Mouse (Mus musculus): ENCODE measurements around the gene Cnnm3. TPM values are rescaled to one million over a fixed set of nuclear protein-coding genes. Genes with fewer than 3 reads are reported as not detected.
"Not testable (repeated sequence)": the region's sequence is repeated elsewhere in the genome, so short reads cannot be mapped to it uniquely, and the experiment has no call there.

Cnnm3 gene
- polyA plus RNA-seq, 1 experiment: 15.2 TPM

DNA sequence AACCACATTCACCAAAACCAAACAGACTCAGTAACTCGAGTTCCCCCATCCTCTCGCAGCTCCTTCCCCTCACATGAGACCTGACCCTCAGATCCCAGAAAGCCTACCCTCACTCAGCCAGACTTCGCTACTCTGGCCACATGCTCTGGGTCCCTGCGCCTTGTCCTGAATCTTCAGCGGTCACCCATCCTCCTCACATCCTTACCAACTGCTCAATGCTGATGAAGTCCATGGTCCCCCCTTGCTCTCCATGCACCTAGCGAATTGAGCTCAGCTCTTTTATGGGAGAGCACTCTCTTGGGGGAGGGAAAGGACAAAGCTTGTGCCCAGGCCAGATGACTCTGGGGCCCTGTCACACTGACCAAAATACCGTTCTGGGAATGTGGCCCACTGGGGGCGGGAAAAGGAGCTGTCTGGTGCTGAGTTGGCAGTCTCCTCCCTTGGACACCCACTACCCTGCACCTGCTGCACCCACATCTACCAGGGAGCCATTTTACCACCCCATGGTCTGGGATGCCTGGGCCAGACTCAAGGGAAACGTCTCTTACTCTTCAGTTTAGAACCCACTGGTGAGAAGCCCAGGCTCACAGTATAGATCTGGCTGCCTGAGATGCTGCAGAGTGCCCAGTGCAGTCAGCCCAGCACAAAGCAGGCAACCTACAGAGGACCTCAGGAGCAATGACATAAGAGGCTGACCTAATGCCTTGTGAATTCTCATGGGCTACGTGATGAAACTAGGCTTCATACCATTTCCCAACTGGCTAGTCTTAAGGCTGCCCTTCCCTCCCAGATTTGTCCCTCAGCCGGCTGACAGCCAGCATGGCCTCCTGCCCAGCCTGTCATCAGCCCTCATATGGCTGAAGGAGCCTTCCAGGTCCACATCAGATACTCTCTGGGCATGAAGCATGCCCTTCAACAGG is 24.1 kb downstream of the Cnnm3 start:
- no peak for DNase-seq (ENCODE audit: low spot score)

GRCm38 (mm10) chr1:36536397-36536728 is 24.7 kb downstream of the Cnnm3 start:
- DNase-seq (ENCODE audit: low spot score): no peak

DNA sequence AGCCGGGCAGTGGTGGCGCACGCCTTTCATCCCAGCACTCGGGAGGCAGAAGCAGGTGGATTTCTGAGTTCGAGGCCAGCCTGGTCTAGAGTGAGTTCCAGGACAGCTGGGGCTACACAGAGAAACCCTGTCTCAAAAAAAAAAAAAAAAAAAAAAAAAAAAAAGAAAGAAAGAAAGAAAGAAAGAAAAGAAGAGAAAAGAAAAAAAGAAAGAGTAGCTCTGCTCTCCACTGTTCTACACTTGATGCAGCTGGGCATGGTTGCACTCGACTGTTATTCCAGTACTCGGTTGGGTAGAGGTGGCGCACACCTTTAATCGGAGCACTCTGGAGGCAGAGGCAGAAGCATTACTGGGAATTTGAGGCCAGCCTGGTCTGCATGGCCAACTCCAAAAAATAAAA is 25.1 kb downstream of the Cnnm3 start, which contains the start of gene Ankrd23:
TSS of gene Ankrd23 (minus strand) at position 101 of the 400 bp plus-strand sequence.
- DNase-seq (ENCODE audit: low spot score): not testable (repeated sequence)

GRCm38 (mm10) chr1:36538727-36539126 is 27.1 kb downstream of the Cnnm3 start:
- no peak for DNase-seq (ENCODE audit: low spot score)

GRCm38 (mm10) chr1:36539186-36539585 is 27.5 kb downstream of the Cnnm3 start, which contains the start of gene Gm42417:
Gene Gm42417, minus strand, starts transcription at chr1:36539429.
- DNase-seq (ENCODE audit: low spot score): no peak

DNA sequence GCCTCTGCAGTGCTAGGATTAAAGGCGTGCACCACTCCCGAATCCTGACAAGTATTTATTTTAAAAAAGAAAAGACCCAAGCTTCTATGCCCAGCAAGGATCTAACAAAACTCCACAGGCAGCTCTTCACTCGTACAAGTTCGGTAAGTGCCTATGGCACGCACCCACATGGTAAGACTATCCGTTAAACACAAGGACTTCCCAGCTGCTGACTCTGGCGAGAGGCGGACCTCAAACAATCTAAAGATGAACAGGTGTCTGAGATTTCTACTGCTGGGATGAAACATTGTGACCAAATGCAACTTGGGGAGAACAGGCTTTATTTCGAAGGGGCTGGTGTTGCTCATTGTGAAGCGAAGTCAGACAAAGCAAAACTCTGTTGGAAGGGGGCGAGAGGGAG is 28.5 kb downstream of the Cnnm3 start:
- no peak for DNase-seq (ENCODE audit: low spot score)

GRCm38 (mm10) chr1:36540807-36541206 is 29.1 kb downstream of the Cnnm3 start:
- DNase-seq (ENCODE audit: low spot score): no peak

- no peak for DNase-seq (ENCODE audit: low spot score)
Observed at GRCm38 (mm10) chr1:36541844-36542243, 30.2 kb downstream of the Cnnm3 start.

DNA sequence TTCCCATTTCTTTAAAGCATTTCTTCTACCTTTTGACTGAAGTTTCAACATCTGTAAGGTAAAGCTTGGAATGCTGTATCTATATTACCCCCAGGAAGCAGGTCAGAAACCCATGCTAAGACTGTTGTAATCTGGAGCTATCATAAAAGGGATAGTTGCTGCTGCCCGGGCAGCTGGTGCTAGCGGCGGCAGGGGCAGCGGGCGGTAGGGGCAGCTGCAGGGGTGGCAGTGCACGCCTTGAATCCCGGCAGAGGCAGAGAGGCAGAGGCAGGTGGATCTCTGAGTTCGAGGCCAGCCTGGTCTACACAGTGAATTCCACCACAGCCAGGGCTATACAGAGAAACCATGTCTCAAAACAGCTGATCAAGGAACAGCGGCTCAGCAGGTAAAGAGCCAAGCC is 31.3 kb downstream of the Cnnm3 start:
- no peak for DNase-seq (ENCODE audit: low spot score)

DNA sequence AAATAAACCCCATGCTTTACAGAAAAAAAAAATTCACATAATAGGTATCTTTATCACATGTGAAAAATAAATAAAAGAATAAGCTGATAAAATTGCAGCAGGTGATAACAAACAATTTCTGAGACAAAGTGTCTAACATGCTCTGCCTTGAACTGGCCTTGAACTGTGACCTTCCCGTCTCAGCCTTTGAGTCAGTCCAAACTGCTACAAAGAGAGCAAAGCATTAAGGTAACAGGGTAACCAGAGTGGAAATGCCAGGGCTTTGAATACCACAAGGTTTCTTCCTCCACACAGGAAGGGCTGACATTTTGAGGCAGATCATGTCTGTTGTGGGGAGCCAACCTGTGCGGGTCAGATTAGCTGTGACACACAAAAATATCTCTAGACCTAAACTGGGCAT is 33.7 kb downstream of the Cnnm3 start:
- DNase-seq (ENCODE audit: low spot score): no peak

GRCm38 (mm10) chr1:36545845-36546600 is 34.4 kb downstream of the Cnnm3 start:
- DNase-seq (ENCODE audit: low spot score): no peak

GRCm38 (mm10) chr1:36546888-36547471 is 35.3 kb downstream of the Cnnm3 start, which contains the start of gene Ankrd39:
Gene Ankrd39, minus strand, starts transcription at chr1:36547445.
- DNase-seq (ENCODE audit: low spot score): peak; percentile 93

DNA sequence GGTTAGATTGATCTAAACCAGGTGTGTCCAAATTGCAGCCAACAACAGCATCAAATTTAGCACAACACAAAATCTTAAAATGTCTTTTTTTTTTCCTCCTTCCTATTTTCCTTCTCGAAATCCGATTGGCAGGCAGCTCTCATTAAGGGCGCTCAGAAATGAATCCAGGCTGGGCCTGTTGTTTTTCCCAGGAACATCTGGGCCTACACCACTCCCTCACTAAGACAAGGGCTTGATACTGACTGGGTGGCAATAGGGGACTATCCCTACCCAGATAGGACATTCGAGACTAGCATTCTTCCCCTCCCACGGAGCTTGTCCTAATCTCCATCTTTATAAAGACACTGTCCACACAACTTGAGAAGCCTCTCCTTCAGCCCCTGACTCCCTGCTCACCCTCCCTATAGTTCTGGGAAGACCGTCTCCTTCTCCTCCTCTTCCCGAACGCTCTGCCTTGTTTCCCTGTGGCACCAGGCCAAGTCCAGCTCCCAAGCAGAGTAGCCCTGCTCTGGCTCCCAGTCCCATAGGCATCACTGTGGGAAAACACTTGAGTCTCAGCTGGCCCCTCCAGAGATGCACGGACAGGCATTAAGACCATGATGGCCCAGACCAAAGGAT is 36.4 kb downstream of the Cnnm3 start:
- DNase-seq (ENCODE audit: low spot score): no peak

DNA sequence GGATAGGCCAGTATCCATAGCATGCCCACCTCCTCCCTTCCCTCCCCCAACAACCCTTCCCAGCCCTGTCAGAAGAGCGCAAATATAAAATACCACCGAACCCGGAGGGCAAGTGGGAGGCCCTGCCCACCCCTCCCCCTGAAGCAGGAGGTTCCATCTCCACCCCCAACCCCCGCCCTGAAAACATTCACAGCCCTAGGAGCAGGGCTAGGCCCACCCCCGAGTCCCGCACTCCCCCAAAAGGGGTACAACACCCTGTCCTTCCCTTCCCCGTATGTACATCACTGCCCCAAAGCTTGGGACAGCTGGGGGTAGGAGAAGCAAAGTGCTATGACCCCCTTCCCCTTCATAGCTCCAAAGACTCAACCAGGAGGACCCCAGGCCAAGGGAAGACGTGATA is 37.1 kb downstream of the Cnnm3 start:
- DNase-seq (ENCODE audit: low spot score): no peak

DNA sequence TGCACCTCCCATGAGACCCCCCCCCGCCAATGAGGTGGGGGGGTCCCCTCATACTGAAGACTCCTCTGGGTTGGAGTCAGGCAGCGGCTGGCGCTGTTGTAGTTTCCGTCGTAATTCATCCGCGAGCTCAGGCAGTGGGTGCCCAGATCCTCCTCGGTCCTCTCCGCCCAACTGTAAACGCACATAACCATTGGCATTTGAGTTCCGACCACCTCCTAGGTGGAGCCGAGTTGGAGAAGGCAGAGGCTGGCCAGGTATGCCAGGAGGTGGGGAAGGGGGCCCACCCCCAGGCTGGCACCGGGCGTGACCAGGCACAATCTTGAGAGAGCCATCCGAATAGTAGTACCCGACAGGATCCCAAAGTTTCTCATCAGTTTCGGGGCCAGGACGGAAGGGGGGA is 37.8 kb downstream of the Cnnm3 start:
- DNase-seq (ENCODE audit: low spot score): no peak

DNA sequence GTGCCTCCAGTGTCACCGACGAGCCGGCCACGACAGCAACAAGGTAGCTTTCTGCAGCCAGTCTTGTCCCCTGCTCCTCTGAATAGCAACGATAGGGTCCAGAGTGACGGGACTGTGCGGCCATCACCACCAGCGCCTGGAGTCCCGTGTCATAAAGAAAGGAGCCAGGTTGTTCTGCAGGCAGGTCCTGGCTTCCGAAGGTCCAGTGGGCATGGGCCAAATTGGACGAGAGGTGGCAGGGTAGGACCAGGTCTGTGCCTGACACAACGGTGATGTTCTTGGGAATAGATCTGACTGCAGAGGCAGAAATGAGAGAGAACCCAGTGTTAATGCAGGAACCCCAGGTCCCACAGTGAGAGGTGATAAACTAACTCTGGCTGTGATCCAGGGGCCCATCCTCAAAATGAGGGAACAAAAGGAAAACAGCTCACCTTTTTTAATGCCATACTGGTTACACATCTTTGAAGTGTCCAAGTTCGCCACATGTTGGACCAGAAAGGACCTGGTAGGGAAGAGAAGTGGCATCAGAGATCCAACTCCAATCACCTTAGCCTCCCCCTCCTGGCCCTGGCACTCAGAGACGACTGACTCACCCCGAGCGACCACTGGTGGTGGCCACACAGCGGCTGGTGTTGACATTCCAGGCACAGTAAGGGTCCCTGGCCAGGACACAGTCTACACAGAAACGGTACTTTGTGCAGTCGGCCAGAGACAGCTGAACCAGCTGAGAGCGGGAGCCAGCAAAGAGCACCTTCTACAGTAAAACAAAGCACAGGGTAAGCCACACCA is 38.6 kb downstream of the Cnnm3 start:
- DNase-seq (ENCODE audit: low spot score): no peak

- DNase-seq (ENCODE audit: low spot score): no peak
Observed at GRCm38 (mm10) chr1:36551904-36552303, 40.2 kb downstream of the Cnnm3 start.

DNA sequence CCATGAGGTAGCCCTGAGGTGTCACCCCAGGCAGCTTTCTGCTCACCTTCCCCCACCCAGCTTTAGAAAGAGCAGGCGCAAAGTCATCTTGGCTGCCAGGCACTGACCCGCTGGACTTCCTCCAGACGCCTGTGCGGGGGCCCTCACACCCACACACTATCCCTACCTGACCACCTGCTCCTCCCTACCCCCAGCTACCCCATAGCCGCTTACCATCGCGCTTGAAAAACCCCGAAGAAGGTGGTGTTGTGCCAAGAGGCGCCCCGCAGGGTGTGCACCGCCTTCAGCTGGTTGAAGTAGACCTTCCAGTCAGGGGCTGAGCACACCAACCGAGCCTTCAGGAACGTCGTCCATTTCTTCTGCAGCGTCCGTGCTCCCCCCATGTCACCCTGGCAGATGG is 40.8 kb downstream of the Cnnm3 start:
- no peak for DNase-seq (ENCODE audit: low spot score)

DNA sequence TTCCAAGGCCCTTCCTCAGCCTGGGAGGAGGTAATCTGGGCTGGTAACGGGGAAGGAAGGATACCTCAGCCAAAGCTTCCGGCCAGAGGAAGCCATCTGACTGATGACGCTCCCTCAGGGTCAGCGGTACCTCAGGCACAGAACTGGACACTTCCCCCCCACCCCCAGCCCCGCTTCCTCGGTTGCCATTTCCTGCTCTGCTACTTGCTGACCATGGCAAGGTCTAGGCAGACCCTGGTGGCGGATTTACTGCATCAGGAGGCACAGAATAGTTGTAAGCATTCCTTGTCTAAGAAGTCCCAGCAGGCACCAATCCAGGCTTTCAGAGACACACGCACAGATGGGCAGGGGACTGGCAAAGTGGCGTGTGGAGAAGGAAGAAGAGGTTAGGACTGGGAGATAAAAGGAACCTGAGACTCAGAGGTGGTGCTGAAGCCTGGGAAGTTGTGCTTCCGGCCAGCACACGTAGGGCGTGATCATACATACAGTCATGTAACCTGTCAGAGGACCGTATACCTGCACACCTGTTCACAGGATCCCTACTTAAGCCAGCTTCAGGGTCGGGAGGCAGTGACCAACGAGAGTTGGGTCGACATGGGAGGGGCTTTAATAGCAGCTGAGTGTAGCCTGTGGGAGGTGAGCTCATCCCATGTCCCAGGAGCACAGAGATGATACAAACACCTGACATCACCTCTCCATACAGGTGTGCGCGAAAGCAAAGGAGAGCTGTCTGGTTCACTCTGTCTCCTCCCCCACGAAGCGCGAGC is 43.1 kb downstream of the Cnnm3 start:
- DNase-seq (ENCODE audit: low spot score): no peak

GRCm38 (mm10) chr1:36555798-36556395 is 44.2 kb downstream of the Cnnm3 start:
- no peak for DNase-seq (ENCODE audit: low spot score)

All from urinary bladder, adult 2 months (tissue).